Mouse (Mus musculus) midbrain, embryonic 13.5 days (tissue): ENCODE data around the gene Slc22a8. TPM values are rescaled to one million over a fixed set of nuclear protein-coding genes. Genes with fewer than 3 reads are reported as not detected.

Experiments used
- ATAC-seq: fragments of 200-750 bp; cut with Nextera tagmentation; 2 replicates; pipeline ENCODE4 v1.8.0; 2017; ENCODE audit warnings: mild to moderate bottlenecking, moderate TSS enrichment, moderate library complexity
- H3K27ac ChIP-seq: fragments of 300-500 bp; sonication (generic); 2 replicates; pipeline ENCODE4 v1.5.1; 2015; ENCODE audit warnings: inconsistent platforms, mild to moderate bottlenecking, moderate library complexity
- H3K27me3 ChIP-seq: fragments of 300-500 bp; sonication (generic); 2 replicates; pipeline ENCODE4 v1.6.1; 2015; ENCODE audit warnings: mild to moderate bottlenecking, inconsistent platforms
- H3K36me3 ChIP-seq: fragments of 300-500 bp; sonication (generic); 2 replicates; pipeline ENCODE4 v1.6.1; 2015; ENCODE audit warnings: mild to moderate bottlenecking, inconsistent platforms
- H3K4me1 ChIP-seq: fragments of 300-500 bp; sonication (generic); replicated peaks from 2 replicates; pipeline ENCODE4 v1.6.1; 2015; ENCODE audit warnings: inconsistent platforms
- H3K4me2 ChIP-seq: fragments of 300-500 bp; sonication (generic); replicated peaks from 2 replicates; pipeline ENCODE4 v1.6.1; 2015; ENCODE audit warnings: moderate library complexity, mild to moderate bottlenecking, inconsistent platforms
- H3K4me3 ChIP-seq: fragments of 300-500 bp; sonication (generic); replicated peaks from 2 replicates; pipeline ENCODE4 v1.5.1; 2015; ENCODE audit warnings: mild to moderate bottlenecking, inconsistent platforms
- H3K9ac ChIP-seq: fragments of 300-500 bp; sonication (generic); replicated peaks from 2 replicates; pipeline ENCODE4 v1.6.1; 2015; ENCODE audit warnings: mild to moderate bottlenecking, inconsistent platforms
- H3K9me3 ChIP-seq: fragments of 300-500 bp; sonication (generic); 2 replicates; pipeline ENCODE4 v1.6.1; 2016; ENCODE audit warnings: mild to moderate bottlenecking, inconsistent platforms
- WGBS: fragments of 180-500 bp; shearing (Covaris S2); methylation state at CpG from one replicate; pipeline ENCODE4 v1.1.7; 2015; 5-methylcytosine and 5-hydroxymethylcytosine counted together
- polyA plus RNA-seq: library from polyadenylated mRNA; unstranded; fragments of >200 nt; fragmentation: Nextera tagmentation; extraction: Ambion mirVana; gene quantifications from 2 replicates; pipeline ENCODE4 v1.2.1, GENCODE M21; 2015

The Slc22a8 gene
- polyA plus RNA-seq = 3.8 and 4.2 TPM in 2 replicates

GRCm38 (mm10) chr19:8590954-8591353 lies at the start of gene Slc22a8:
Gene Slc22a8 (plus strand): TSS chr19:8591254.
- H3K9me3 ChIP-seq = no peaks in the 10 kb centered on the region
- peaks cover 18% of the 10 kb centered on the region for H3K4me1 ChIP-seq
- 54% methylated on average over 8 of the region's 8 CpGs for WGBS
- ATAC-seq = 0 out of 2 replicates have a peak, but pooled peaks have one; percentile 27
- no peak within 1 kb of the TSS for H3K4me2 ChIP-seq
- no peak within 1 kb of the TSS for H3K4me3 ChIP-seq
- no peak within 1 kb of the TSS; the same call in 1 of the 2 replicates for H3K27ac ChIP-seq
- no peaks in the 10 kb centered on the region for H3K36me3 ChIP-seq
- H3K27me3 ChIP-seq = no peaks in the 10 kb centered on the region
- no peak within 1 kb of the TSS for H3K9ac ChIP-seq

- Histone ChIP-seq H3K9me3 (no peaks in the 10 kb centered on the region), H3K27me3 (no peaks in the 10 kb centered on the region), H3K4me1 (no peaks in the 10 kb centered on the region), H3K4me3 (no peak overlapping the region), H3K4me2 (no peak overlapping the region), H3K27ac (no peak overlapping the region), H3K9ac (no peak overlapping the region), H3K36me3 (no peaks in the 10 kb centered on the region)
- WGBS = 82% methylated on average over 2 of the region's 2 CpGs
- no peak for ATAC-seq
Observed at GRCm38 (mm10) chr19:8558897-8559296, 32.2 kb upstream of the Slc22a8 start.

DNA sequence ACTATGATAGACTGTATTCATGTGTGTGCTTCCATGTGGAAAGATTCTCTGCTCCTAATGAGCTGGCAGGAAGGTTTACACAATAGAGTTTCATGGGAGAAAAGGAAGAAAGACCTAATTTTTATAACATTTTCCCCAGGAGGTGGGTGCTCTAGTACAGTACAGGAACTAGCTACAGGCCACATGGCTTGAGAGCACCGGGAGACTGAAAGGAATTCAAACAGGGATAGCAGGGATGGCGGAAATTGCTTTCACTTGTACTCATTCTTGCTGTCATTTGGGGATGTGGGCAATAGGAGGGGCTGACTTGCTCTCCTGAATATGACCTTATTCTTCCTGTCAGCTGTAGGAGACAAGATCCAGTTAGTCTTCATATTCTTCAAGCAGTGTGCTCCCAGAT lies 27.0 kb upstream of the Slc22a8 start:
- H3K9me3 ChIP-seq = no peaks in the 10 kb centered on the region
- H3K27ac ChIP-seq = no peak overlapping the region
- 71% methylated on average over 2 of the region's 2 CpGs for WGBS
- no peak for ATAC-seq
- H3K4me2 ChIP-seq = no peak overlapping the region
- H3K36me3 ChIP-seq = no peaks in the 10 kb centered on the region
- peaks cover 8% of the 10 kb centered on the region for H3K4me1 ChIP-seq
- H3K4me3 ChIP-seq = no peak overlapping the region
- no peak overlapping the region for H3K9ac ChIP-seq
- H3K27me3 ChIP-seq = no peaks in the 10 kb centered on the region

DNA sequence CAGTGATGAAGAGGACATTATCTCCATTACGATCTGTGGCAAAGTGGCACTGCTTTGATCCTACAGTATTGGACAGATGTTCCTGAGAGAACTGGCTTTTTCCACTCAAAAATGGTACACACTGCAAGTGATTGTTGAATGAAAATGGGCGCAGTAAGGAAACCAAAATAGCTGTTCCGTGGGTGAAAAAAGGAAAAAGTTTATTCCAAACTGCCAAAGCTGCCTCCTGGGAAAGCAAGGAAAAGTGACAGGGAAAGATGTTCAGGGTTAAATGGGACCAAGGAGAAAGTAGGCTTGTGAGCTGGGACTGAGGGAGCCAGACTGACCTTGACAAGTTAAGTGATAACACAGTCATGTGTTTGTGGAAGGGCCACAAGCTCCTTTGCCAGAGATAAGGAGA lies 26.6 kb upstream of the Slc22a8 start:
- H3K4me2 ChIP-seq = no peak overlapping the region
- 76% methylated on average over 3 of the region's 3 CpGs for WGBS
- H3K4me1 ChIP-seq = peaks cover 8% of the 10 kb centered on the region
- no peak overlapping the region for H3K27ac ChIP-seq
- ATAC-seq = no peak
- no peak overlapping the region for H3K4me3 ChIP-seq
- no peaks in the 10 kb centered on the region for H3K27me3 ChIP-seq
- no peaks in the 10 kb centered on the region for H3K36me3 ChIP-seq
- H3K9ac ChIP-seq = no peak overlapping the region
- H3K9me3 ChIP-seq = no peaks in the 10 kb centered on the region

DNA sequence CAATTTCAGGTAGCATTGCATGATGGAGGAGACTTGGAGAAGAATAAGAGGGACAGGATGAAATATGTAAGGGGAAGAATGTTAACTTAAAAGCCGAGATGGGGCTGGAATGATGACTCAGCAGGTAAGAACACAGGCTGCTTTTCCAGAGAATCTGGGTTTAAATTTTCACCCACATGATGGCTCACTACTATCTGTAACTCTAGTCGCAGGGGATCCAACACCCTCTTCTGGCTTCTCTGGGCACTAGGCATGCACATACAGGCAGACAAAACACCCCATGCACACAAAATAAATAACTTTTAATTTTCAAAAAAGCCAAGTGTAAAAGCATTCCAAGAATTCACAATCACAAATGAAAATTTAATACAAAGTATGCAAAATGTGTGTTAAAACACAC lies 25.8 kb upstream of the Slc22a8 start:
- H3K9me3 ChIP-seq = no peaks in the 10 kb centered on the region
- no peak overlapping the region for H3K9ac ChIP-seq
- H3K27ac ChIP-seq = no peak overlapping the region
- peaks cover 8% of the 10 kb centered on the region for H3K4me1 ChIP-seq
- WGBS = 86% methylated on average over 2 of the region's 2 CpGs
- no peaks in the 10 kb centered on the region for H3K27me3 ChIP-seq
- no peak overlapping the region for H3K4me3 ChIP-seq
- no peaks in the 10 kb centered on the region for H3K36me3 ChIP-seq
- ATAC-seq = no peak
- H3K4me2 ChIP-seq = no peak overlapping the region

DNA sequence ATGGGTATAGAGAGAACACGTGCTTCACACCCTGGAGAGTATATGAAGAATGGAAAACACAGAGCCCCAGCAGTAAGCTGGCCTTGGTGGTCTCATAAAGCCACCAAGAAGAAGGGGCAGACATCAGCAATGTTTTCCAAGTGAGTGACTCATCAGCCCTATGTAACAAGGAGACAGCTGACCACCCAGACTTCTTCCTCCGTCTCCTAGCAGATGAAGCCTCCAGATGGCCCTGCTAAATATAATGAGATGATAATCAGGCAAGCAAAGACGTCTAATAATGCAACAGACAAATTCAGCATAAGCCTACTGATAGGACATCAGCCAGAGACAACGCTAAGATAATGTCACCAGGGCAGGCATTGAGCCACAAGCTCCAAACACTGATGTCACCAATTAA lies 25.1 kb upstream of the Slc22a8 start:
- no peak overlapping the region for H3K9ac ChIP-seq

DNA sequence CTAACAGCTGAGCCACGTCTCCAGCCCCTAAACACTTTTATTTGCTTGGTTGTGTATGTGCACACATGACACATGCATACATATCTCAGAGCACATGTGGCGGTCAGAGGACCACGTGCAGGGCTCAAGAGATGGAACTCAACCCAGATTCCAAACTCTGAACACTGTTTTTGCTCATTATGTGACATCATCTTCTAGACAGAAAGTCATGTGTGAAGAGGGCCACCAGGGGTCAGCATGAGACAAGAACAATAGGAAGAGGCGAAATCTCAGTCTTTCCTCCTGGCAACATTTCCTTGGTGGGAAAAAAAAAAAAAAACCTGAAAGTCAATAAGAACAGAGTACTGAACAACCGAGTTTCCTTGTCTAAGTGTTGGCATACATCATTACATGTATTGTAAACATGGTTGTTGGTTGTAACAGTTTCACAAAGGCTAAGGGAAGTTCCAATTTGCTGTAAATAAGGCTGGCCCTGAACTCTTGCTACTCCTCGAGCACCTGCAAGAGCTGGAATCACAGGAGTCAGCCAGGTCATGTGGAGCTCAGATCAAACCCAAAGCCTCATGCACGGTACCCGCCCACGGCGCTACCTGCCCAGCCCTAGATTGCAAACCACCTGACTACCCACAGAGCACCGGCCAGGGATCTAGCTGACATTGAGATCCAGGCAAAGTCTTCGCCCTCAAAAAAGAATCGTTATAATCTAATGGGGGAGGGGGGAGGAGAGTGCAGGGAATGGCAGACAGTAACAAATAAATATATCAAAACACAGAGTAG lies 23.8 kb upstream of the Slc22a8 start:
- H3K36me3 ChIP-seq = no peaks in the 10 kb centered on the region
- no peaks in the 10 kb centered on the region for H3K9me3 ChIP-seq
- H3K27ac ChIP-seq = no peak overlapping the region
- H3K4me1 ChIP-seq = peaks cover 8% of the 10 kb centered on the region
- 53% methylated on average over 13 of the region's 13 CpGs for WGBS
- no peak overlapping the region for H3K4me2 ChIP-seq
- 0 out of 2 replicates have a peak, but pooled peaks have one; percentile 25 for ATAC-seq
- no peaks in the 10 kb centered on the region for H3K27me3 ChIP-seq
- H3K4me3 ChIP-seq = no peak overlapping the region
- no peak overlapping the region for H3K9ac ChIP-seq

More for the DNA sequence above, 25.1 kb upstream of the Slc22a8 start:
- no peaks in the 10 kb centered on the region for H3K36me3 ChIP-seq
- no peaks in the 10 kb centered on the region for H3K9me3 ChIP-seq
- peak; percentile 63 for ATAC-seq
- no peaks in the 10 kb centered on the region for H3K27me3 ChIP-seq
- H3K27ac ChIP-seq = no peak overlapping the region
- WGBS = 25% methylated on average over 4 of the region's 4 CpGs
- peaks cover 8% of the 10 kb centered on the region for H3K4me1 ChIP-seq
- no peak overlapping the region for H3K4me2 ChIP-seq
- no peak overlapping the region for H3K4me3 ChIP-seq

DNA sequence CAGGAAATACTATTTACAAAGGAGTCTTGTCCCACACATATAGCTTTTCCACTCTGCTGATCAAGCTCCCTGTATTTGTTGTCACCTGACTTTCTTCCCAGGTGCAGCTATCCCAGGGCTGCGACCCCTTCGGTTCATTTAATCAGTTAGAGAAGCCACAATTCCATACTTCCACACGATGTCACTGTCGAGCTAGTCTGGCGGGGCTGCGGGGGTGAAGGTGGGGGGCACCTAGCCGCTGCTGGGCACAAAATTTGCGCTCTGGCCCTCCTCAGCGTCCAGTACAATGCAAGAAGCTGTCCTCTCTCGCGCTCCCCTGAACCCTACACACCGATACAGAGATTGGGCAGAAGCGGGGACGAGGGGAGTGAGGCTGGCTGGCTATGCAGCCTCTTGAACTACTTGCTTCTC lies 21.6 kb upstream of the Slc22a8 start:
- Histone ChIP-seq H3K9ac (peak overlapping the region; percentile 37; the same call in 1 of the 2 replicates), H3K4me2 (peak overlapping the region; percentile 54)
- ATAC-seq = peak; percentile 57

GRCm38 (mm10) chr19:8570341-8571040 lies 20.6 kb upstream of the Slc22a8 start:
- H3K4me2 ChIP-seq = no peak overlapping the region
- no peak for ATAC-seq
- no peaks in the 10 kb centered on the region for H3K27me3 ChIP-seq
- H3K9ac ChIP-seq = no peak overlapping the region
- H3K27ac ChIP-seq = no peak overlapping the region
- no peaks in the 10 kb centered on the region for H3K9me3 ChIP-seq
- peaks cover 8% of the 10 kb centered on the region for H3K4me1 ChIP-seq
- no peak overlapping the region for H3K4me3 ChIP-seq
- H3K36me3 ChIP-seq = no peaks in the 10 kb centered on the region
- 58% methylated on average over 2 of the region's 2 CpGs for WGBS

More for the DNA sequence above, 21.6 kb upstream of the Slc22a8 start:
- H3K27me3 ChIP-seq = no peaks in the 10 kb centered on the region
- 5% methylated on average over 14 of the region's 14 CpGs for WGBS
- peaks cover 8% of the 10 kb centered on the region for H3K4me1 ChIP-seq
- no peaks in the 10 kb centered on the region for H3K9me3 ChIP-seq
- peak overlapping the region; percentile 31 for H3K4me3 ChIP-seq
- no peak overlapping the region for H3K27ac ChIP-seq
- H3K36me3 ChIP-seq = no peaks in the 10 kb centered on the region

DNA sequence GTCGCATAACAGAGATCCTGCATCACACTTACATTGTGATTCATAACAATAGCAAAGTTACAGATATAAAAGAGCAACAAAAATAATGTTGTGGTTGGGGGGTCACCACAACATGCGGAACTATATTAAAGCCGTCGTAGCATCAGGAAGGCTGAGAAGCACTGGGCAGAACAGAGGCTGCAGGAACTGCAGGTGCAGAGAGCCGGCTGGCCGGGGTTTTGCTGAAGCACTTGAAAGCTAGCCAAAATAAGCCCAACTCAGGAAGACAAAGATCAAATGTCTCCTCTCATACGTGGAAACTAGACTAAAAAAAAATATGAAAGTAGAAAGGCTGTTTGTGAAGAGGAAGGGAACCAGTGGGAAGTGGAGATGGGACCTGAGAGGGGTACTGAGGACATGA lies 19.3 kb upstream of the Slc22a8 start:
- H3K4me3 ChIP-seq = no peak overlapping the region
- no peak overlapping the region for H3K4me2 ChIP-seq
- H3K9ac ChIP-seq = no peak overlapping the region
- ATAC-seq = no peak
- H3K4me1 ChIP-seq = no peaks in the 10 kb centered on the region; the same call in 1 of the 2 replicates
- H3K36me3 ChIP-seq = no peaks in the 10 kb centered on the region
- H3K9me3 ChIP-seq = no peaks in the 10 kb centered on the region
- H3K27ac ChIP-seq = no peak overlapping the region
- 75% methylated on average over 7 of the region's 7 CpGs for WGBS
- H3K27me3 ChIP-seq = no peaks in the 10 kb centered on the region

- no peak overlapping the region for H3K4me3 ChIP-seq
- 51% methylated on average over 3 of the region's 3 CpGs for WGBS
- no peaks in the 10 kb centered on the region for H3K9me3 ChIP-seq
- no peak for ATAC-seq
- no peak overlapping the region for H3K4me2 ChIP-seq
- H3K4me1 ChIP-seq = no peaks in the 10 kb centered on the region; the same call in 1 of the 2 replicates
- H3K36me3 ChIP-seq = no peaks in the 10 kb centered on the region
- H3K27me3 ChIP-seq = no peaks in the 10 kb centered on the region
- H3K9ac ChIP-seq = no peak overlapping the region
- H3K27ac ChIP-seq = no peak overlapping the region
Observed at GRCm38 (mm10) chr19:8572485-8572884, 18.6 kb upstream of the Slc22a8 start.

DNA sequence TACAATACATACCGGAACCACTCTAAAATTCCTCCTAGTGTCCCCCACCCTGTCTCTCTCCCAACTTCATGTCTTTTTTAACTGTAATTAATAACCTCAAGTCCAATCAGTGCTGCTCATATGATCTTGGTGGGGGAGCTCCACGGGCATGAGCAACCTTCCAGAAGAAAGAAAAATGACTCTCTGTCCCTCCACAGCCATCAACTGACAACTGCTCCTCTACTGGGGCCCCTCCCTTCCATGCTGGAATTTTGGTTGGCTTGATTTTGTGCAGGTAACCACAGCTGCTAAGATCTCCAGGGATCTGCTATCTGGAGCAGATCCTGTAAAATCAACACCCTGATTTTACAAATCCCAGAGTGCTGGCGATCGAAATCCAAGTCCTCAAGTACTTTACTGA lies 13.6 kb upstream of the Slc22a8 start:
- no peak overlapping the region for H3K27ac ChIP-seq
- no peak overlapping the region for H3K9ac ChIP-seq
- no peak overlapping the region for H3K4me2 ChIP-seq
- ATAC-seq = no peak
- H3K4me1 ChIP-seq = peaks cover 7% of the 10 kb centered on the region
- WGBS = 92% methylated on average over 4 of the region's 4 CpGs
- H3K9me3 ChIP-seq = no peaks in the 10 kb centered on the region
- no peaks in the 10 kb centered on the region for H3K36me3 ChIP-seq
- no peak overlapping the region for H3K4me3 ChIP-seq
- no peaks in the 10 kb centered on the region for H3K27me3 ChIP-seq
